Comparison of ENCODE assay signal across 15 mouse cellular contexts in the genomic region with DNA sequence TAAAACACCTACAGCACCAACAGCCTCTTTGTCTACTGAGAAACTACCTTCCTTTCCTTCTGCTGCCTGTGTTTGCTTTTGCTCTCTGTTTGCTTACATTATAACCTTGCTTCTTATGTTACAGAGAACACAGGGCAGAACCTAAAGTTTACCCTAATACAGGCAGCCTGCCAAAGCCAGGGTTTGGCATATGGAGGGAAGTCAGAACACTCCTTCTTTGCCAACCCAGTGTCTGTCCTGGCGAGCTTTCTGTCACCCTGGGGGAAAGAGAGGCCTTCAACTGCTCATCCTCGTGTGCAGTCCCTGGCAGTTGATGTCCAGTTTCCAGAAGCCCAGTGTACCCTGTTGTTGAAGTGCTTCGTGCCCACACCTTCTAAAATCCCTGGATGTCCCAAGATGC. TPM values are rescaled to one million over a fixed set of nuclear protein-coding genes. Genes with fewer than 3 reads are reported as not detected.
DNase-seq lines count a peak whose midpoint lies in the region; ATAC-seq and TF ChIP-seq lines count a peak whose summit lies in the region.
"Had no signal": no experiment of that assay in that cellular context is flagged by ENCODE, and none has a peak within 500 bp of the region (broad histone marks: within the 10 kb centered on the region; RNA-seq: fewer than 3 reads in every experiment).

No protein-coding gene starts in this region.

- H3K4me1 ChIP-seq in stomach, embryonic 15.5 days = no peaks in the 10 kb centered on the region
- no peaks in the 10 kb centered on the region for H3K4me1 ChIP-seq in heart, adult 2 months (ENCODE audit: control insufficient read depth, insufficient read depth, low read length)
- H3K4me1 ChIP-seq in limb, embryonic 10.5 days = no peaks in the 10 kb centered on the region
- H3K4me1 ChIP-seq: embryonic facial prominence, embryonic 15.5 days; forebrain, embryonic 12.5 days; midbrain, embryonic 15.5 days had no signal

- H3K4me3 ChIP-seq in left cerebral cortex, adult 2 months = no peak overlapping the region
- H3K4me3 ChIP-seq in stomach, embryonic 15.5 days (replicated peaks) = no peak overlapping the region
- no peak overlapping the region for H3K4me3 ChIP-seq in heart, adult 2 months
- H3K4me3 ChIP-seq in limb, embryonic 10.5 days = no peak overlapping the region
- H3K4me3 ChIP-seq: embryonic facial prominence, embryonic 15.5 days; forebrain, embryonic 12.5 days; layer of hippocampus, adult 2 months; midbrain, embryonic 15.5 days had no signal

- no peak overlapping the region for H3K9ac ChIP-seq in stomach, embryonic 15.5 days
- H3K9ac ChIP-seq in heart, adult 2 months (ENCODE audit: low read depth, low read length) = no peak overlapping the region
- H3K9ac ChIP-seq: embryonic facial prominence, embryonic 15.5 days; forebrain, embryonic 12.5 days; midbrain, embryonic 15.5 days had no signal

- intact Hi-C loops in left cerebral cortex, postnatal 4 days (cut with DNase I) = loop anchor here (5.0 kb wide), 1 partner anchor 36 kb away; no protein-coding TSS in a partner anchor
- intact Hi-C loops in left cerebral cortex, adult 2 months (cut with DNase I) = loop anchor here (10.0 kb wide), 1 partner anchor 486 kb away; no protein-coding TSS in a partner anchor
- intact Hi-C loops in heart, adult 2 months (cut with DNase I) = no loop called here

- 0 out of 2 replicates have a peak, but pooled peaks have one; percentile 19 for ATAC-seq in stomach, embryonic 15.5 days (ENCODE audit: insufficient read depth, low FRiP score, low read depth)
- ATAC-seq: midbrain, embryonic 15.5 days had no signal

- no peak for TF ChIP-seq CTCF in left cerebral cortex, adult 2 months (IDR thresholded peaks at IDR 0.05)
- no peak for TF ChIP-seq CTCF in heart, adult 2 months (IDR thresholded peaks at IDR 0.05)

- H3K27me3 ChIP-seq in stomach, embryonic 15.5 days (replicated peaks) = no peaks in the 10 kb centered on the region
- H3K27me3 ChIP-seq in heart, adult 2 months (ENCODE audit: control insufficient read depth, insufficient read depth, low read length) = no peaks in the 10 kb centered on the region
- no peaks in the 10 kb centered on the region for H3K27me3 ChIP-seq in limb, embryonic 10.5 days (ENCODE audit: low read depth, poor library complexity, severe bottlenecking)
- H3K27me3 ChIP-seq: embryonic facial prominence, embryonic 15.5 days; forebrain, embryonic 12.5 days; midbrain, embryonic 15.5 days had no signal

- H3K4me2 ChIP-seq in stomach, embryonic 15.5 days = no peak overlapping the region
- H3K4me2 ChIP-seq: embryonic facial prominence, embryonic 15.5 days; forebrain, embryonic 12.5 days; midbrain, embryonic 15.5 days had no signal

- H3K36me3 ChIP-seq in stomach, embryonic 15.5 days = peaks cover 47% of the 10 kb centered on the region
- H3K36me3 ChIP-seq in heart, adult 2 months (ENCODE audit: control insufficient read depth, insufficient read depth, low read length) = peaks cover 18% of the 10 kb centered on the region
- peaks cover 96% of the 10 kb centered on the region for H3K36me3 ChIP-seq in limb, embryonic 10.5 days

- no peaks in the 10 kb centered on the region for H3K9me3 ChIP-seq in stomach, embryonic 15.5 days
- no peaks in the 10 kb centered on the region for H3K9me3 ChIP-seq in limb, embryonic 10.5 days (replicated peaks)
- H3K9me3 ChIP-seq: embryonic facial prominence, embryonic 15.5 days; forebrain, embryonic 12.5 days; midbrain, embryonic 15.5 days had no signal

- 59% methylated on average over 3 of the region's 3 CpGs for WGBS in stomach, embryonic 15.5 days
- WGBS in heart, adult 2 months = 71% methylated on average over 3 of the region's 3 CpGs
- 91% methylated on average over 3 of the region's 3 CpGs for WGBS in limb, embryonic 10.5 days

- H3K79me2 ChIP-seq in heart, adult 2 months (replicated peaks; ENCODE audit: control insufficient read depth, insufficient read depth, low read length) = no peaks in the 10 kb centered on the region

- TF ChIP-seq EP300 in heart, adult 2 months (IDR thresholded peaks at IDR 0.05; ENCODE audit: insufficient read depth, low read depth, low read length) = no peak

- no peak for TF ChIP-seq POLR2A in heart, adult 2 months (IDR thresholded peaks at IDR 0.05; ENCODE audit: insufficient read depth, low read depth, low read length)

- DNase-seq in left cerebral cortex, postnatal 4 days = peak; percentile 54
- DNase-seq in left cerebral cortex, adult 2 months (ENCODE audit: extremely low spot score in 1 of 2, low spot score in 2 of 2) = no peak
- DNase-seq in cerebellum, adult 11 months = peak; percentile 62
- DNase-seq in cerebellum, postnatal 25 days = peak; percentile 74 to 83
- no peak for DNase-seq in heart, adult 2 months
- DNase-seq in embryo, embryonic 10 days (ENCODE audit: low spot score) = no peak
- no peak for DNase-seq in limb, embryonic 10.5 days (ENCODE audit: low spot score)
- DNase-seq: heart, adult 11 months; liver; right cerebral cortex, postnatal 14 days had no signal

- no peak overlapping the region for H3K27ac ChIP-seq in left cerebral cortex, adult 2 months
- peak overlapping the region; percentile 35; the same call in 1 of the 2 replicates for H3K27ac ChIP-seq in stomach, embryonic 15.5 days
- no peak overlapping the region for H3K27ac ChIP-seq in heart, adult 2 months
- no peak overlapping the region for H3K27ac ChIP-seq in limb, embryonic 10.5 days
- H3K27ac ChIP-seq: embryonic facial prominence, embryonic 15.5 days; forebrain, embryonic 12.5 days; layer of hippocampus, adult 2 months; midbrain, embryonic 15.5 days had no signal

RNA-seq across cellular contexts. Expression of a gene that starts 29.4 kb away (rescaled TPM):
- total RNA-seq in left cerebral cortex, postnatal 4 days (2021) = 1 to 10 TPM; 1.8 to 2.3 TPM
- total RNA-seq in left cerebral cortex, adult 2 months (2021) = 1 to 10 TPM; 2.4 to 2.9 TPM
- 2.3 and 2.4 TPM in 2 replicates for polyA plus RNA-seq in stomach, embryonic 15.5 days (2015; fragmentation: Nextera tagmentation; extraction: Ambion mirVana)
- total RNA-seq in heart, adult 2 months (2021) = under 1 TPM; 0.32 to 0.47 TPM
- 0.29 and 0.33 TPM in 2 replicates for polyA plus RNA-seq in heart, adult 2 months (2012; rRNA removed)
- 0.15 and 0.25 TPM in 2 replicates for polyA plus RNA-seq in limb, embryonic 10.5 days (2016; fragmentation: Nextera tagmentation; extraction: Ambion mirVana)

Comparison
In these comparisons a context has a peak if more than half of its experiments do, and no peak if none do; other contexts are left out.
1. DNase-seq: peak in left cerebral cortex, postnatal 4 days (single experiment), cerebellum, adult 11 months (single experiment) and cerebellum, postnatal 25 days (2 of 2); none in left cerebral cortex, adult 2 months (0 of 2), heart, adult 2 months (0 of 2), embryo, embryonic 10 days (single experiment) and limb, embryonic 10.5 days (single experiment).